Comparison of ENCODE assay signal across 21 mouse cellular contexts in genomic region chr19:23013695-23014094, GRCm38 (mm10).
DNase-seq lines count a peak whose midpoint lies in the region; ATAC-seq and TF ChIP-seq lines count a peak whose summit lies in the region.
"Had no signal": no experiment of that assay in that cellular context is flagged by ENCODE, and none has a peak within 500 bp of the region (broad histone marks: within the 10 kb centered on the region; RNA-seq: fewer than 3 reads in every experiment).

No protein-coding gene starts in this region.

- POLR2A ChIA-PET in Patski (lab: Charles Lee) = no interaction called here

- in situ Hi-C loops in Patski (cut with MboI; ENCODE audit: low pct_unique_long_range_greater_than_20kb) = loop anchor here (10.0 kb wide), 1 partner anchor 111 kb away; no protein-coding TSS in a partner anchor

- peak; percentile 92 for ATAC-seq in Patski
- ATAC-seq in monocyte, adult 5-6 weeks (replicated peaks; ENCODE audit: insufficient number of reproducible peaks, low FRiP score, low TSS enrichment, poor library complexity, severe bottlenecking) = no peak
- ATAC-seq: activated CD4-positive, CD25-positive, alpha-beta regulatory T cell, adult 4 months; CD4-positive, CD25-positive, alpha-beta regulatory T cell, adult 4 months had no signal

- DNase-seq in retina, postnatal 1 day = peak; percentile 42
- no peak for DNase-seq in retina, embryonic 14.5 days (ENCODE audit: low spot score)
- DNase-seq in Patski (ENCODE audit: low read depth, low spot score) = no peak
- DNase-seq in R1 (ENCODE audit: low read depth, low spot score) = peak; percentile 34
- DNase-seq in gastrocnemius, adult 8-10 months (ENCODE audit: low spot score in 2 of 2) = no peak
- DNase-seq: adrenal gland, adult 2 months; adrenal gland, adult 8-10 months; adrenal gland, postnatal 10 days; adrenal gland, postnatal 14 days; adrenal gland, postnatal 25 days; adrenal gland, postnatal 36 days; B cell, adult 2 months; cerebellum, adult 11 months; cerebellum, adult 11-12 months; cerebellum, adult 18-20 months; cerebellum, adult 2 months; cerebellum, adult 8-10 months had no signal

- no peaks in the 10 kb centered on the region for H3K27me3 ChIP-seq in Patski
- H3K27me3 ChIP-seq: CH12.LX had no signal

- CTCF ChIA-PET in Patski (lab: Charles Lee) = no interaction called here

- no peak for TF ChIP-seq CTCF in Patski (IDR thresholded peaks at IDR 0.05)

Comparison
In these comparisons a context has a peak if more than half of its experiments do, and no peak if none do; other contexts are left out.
1. DNase-seq: peak in retina, postnatal 1 day (single experiment) and R1 (single experiment); none in retina, embryonic 14.5 days (single experiment), Patski (single experiment) and gastrocnemius, adult 8-10 months (0 of 2).